Mouse (Mus musculus) forebrain, embryonic 10.5 days (tissue): ENCODE results near the gene Dctn2. TPM values are rescaled to one million over a fixed set of nuclear protein-coding genes. Genes with fewer than 3 reads are reported as not detected.

Experiments used
- DNase-seq: peaks from one replicate; pipeline ENCODE4 v3.0.0-alpha.2; 2017; ENCODE audit warnings: low spot score; ENCODE audit errors: extremely low spot score
- H3K27ac ChIP-seq: fragments of 300-500 bp; sonication (generic); 2 replicates; pipeline ENCODE4 v1.5.1; 2016; ENCODE audit warnings: mild to moderate bottlenecking
- H3K27me3 ChIP-seq: fragments of 300-500 bp; sonication (generic); 2 replicates; pipeline ENCODE4 v1.6.1; 2016; ENCODE audit warnings: mild to moderate bottlenecking; ENCODE audit not compliant: poor library complexity, severe bottlenecking
- H3K36me3 ChIP-seq: fragments of 300-500 bp; sonication (generic); replicated peaks from 2 replicates; pipeline ENCODE4 v1.6.1; 2016; ENCODE audit warnings: mild to moderate bottlenecking, moderate library complexity
- H3K4me1 ChIP-seq: fragments of 300-500 bp; sonication (generic); 2 replicates; pipeline ENCODE4 v1.6.1; 2016
- H3K4me3 ChIP-seq: fragments of 300-500 bp; sonication (generic); 2 replicates; pipeline ENCODE4 v1.5.1; 2016; ENCODE audit warnings: mild to moderate bottlenecking, moderate library complexity
- H3K9me3 ChIP-seq: fragments of 300-500 bp; sonication (generic); 2 replicates; pipeline ENCODE4 v1.6.1; 2016; ENCODE audit warnings: mild to moderate bottlenecking, moderate library complexity
- WGBS: fragments of 180-500 bp; shearing (Covaris S2); methylation state at CpG from one replicate; pipeline ENCODE4 v1.1.7; 2016; 5-methylcytosine and 5-hydroxymethylcytosine counted together
- polyA plus RNA-seq: library from polyadenylated mRNA; unstranded; fragments of >200 nt; fragmentation: Nextera tagmentation; extraction: Ambion mirVana; gene quantifications from 2 replicates; pipeline ENCODE4 v1.2.1, GENCODE M21; 2016

Dctn2 gene
- 192 and 206 TPM in 2 replicates for polyA plus RNA-seq

DNA sequence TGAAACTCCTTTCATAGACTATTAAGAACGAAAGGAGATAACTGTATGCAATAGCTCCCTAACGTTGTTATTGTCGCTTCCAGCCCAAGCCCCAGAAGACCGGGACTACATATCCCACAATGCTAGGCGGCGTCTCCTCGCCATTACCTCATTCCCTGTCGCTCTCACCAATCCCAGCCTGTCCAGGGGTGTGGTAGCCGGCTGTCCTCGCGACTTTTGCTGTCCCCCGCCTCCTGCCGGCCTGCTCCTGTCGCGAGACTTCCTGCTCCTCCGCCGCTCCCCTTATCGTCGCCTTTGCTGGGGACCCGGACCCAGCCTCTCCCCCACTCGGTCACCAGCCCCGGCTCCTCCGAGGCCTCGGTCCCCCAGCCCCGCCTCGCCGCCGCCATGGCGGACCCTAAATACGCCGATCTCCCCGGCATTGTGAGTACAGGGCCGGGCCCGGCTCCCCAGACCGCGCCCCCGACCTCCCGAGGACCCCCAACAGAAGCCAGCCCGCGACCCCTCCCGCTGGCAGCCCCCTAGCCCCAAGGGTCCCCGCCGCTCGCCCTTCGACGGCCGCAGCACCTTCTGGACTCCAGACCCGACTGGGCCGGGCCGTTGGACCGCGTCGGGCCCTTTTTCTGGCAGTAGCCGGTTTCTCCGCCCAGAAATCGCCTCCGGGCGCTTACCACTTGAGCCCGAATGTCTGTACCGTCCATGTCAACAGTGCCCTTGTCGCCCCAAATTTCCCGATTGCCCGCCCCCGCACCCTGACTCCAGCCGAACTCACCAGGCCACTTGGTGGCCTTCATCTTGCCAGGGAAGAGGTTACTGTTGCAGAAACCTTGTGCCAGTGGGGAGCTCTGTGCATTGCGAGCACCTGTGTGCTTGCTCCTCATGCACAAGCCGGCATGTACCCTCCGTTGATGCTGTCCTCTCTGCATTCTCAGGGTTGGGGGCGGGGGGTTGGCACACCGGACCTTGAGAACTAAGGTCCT lies at the start of gene Dctn2:
Gene Dctn2 (plus strand): TSS at position 257 of the 980 bp plus-strand sequence.
- Histone ChIP-seq H3K9me3 (no peaks in the 10 kb centered on the region), H3K4me1 (peaks cover 43% of the 10 kb centered on the region), H3K4me3 (peak within 1 kb of the TSS; percentile 99), H3K27ac (peak within 1 kb of the TSS; percentile 98), H3K27me3 (peaks cover 38% of the 10 kb centered on the region), H3K36me3 (peaks cover 34% of the 10 kb centered on the region)
- WGBS: under 1% methylated on average over 70 of the region's 70 CpGs
- peak; percentile 96 for DNase-seq

DNA sequence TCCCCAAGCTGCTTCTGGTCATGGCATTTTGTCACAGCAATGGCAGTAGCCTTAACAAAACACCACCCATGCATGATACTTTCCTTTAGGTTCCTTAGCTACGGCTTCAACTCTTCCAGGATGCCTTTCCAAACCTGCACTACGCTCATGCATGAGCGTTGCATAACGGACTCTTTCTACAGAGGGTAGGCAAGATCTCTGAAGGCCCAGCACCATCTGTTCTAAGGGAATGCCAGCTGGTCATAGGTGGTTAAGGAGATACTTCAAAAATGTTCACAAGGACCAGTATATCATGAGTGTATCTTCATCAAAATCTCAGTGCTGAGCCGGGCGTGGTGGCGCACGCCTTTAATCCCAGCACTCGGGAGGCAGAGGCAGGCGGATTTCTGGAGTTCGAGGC lies 49.7 kb upstream of the Dctn2 start:
- H3K4me1 ChIP-seq: 0 out of 2 replicates have a peak, but pooled peaks cover 5% of the 10 kb centered on the region
- H3K27me3 ChIP-seq: no peaks in the 10 kb centered on the region
- H3K27ac ChIP-seq: no peak overlapping the region
- WGBS: 96% methylated on average over 11 of the region's 11 CpGs
- no peaks in the 10 kb centered on the region for H3K9me3 ChIP-seq
- H3K4me3 ChIP-seq: no peak overlapping the region
- H3K36me3 ChIP-seq: no peaks in the 10 kb centered on the region
- no peak for DNase-seq

DNA sequence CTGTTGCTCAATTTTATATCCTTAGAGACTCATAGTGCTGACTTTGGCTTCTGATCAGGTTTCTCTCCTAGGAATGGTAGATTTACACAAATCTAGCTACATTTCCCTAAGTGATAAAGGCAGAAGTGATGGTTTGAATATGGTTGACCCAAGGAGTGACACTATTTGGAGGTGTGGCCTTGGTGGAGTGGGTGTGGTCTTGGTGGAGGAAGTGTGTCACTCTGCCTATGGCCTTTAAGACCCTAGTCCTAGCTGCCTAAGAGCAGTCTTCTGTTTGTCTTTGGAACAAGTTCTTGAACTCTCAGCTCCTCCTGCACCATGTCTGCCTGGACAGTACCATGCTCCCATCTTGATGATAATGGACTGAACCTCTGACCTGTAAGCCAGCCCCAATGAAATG lies 49.0 kb upstream of the Dctn2 start:
- Histone ChIP-seq H3K36me3 (no peaks in the 10 kb centered on the region), H3K27ac (no peak overlapping the region), H3K4me3 (no peak overlapping the region), H3K27me3 (no peaks in the 10 kb centered on the region), H3K9me3 (no peaks in the 10 kb centered on the region), H3K4me1 (no peaks in the 10 kb centered on the region)
- no peak for DNase-seq

DNA sequence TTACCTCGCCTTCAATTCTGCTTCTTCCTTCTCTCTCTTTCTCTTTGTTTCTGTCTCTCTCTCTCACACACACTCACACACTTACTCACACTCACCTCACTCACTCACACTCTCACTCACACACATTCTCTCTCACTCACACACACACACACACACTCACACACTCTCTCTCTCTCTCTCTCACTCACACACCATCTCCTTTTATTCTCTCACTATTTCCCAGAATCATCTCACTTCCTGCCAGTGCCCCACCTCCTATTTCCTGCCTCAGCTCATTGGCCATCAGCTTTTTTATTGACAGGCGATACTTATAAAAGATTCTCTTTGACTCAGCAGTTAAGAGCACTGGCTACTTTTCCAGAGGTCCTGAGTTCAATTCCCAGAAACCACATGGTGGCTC lies 47.8 kb upstream of the Dctn2 start:
- Histone ChIP-seq H3K9me3 (no peaks in the 10 kb centered on the region), H3K36me3 (no peaks in the 10 kb centered on the region), H3K4me3 (no peak overlapping the region), H3K27me3 (no peaks in the 10 kb centered on the region), H3K27ac (no peak overlapping the region), H3K4me1 (peaks cover 6% of the 10 kb centered on the region; the same call in 1 of the 2 replicates)
- no peak for DNase-seq
- WGBS: 88% methylated on average over 2 of the region's 2 CpGs

DNA sequence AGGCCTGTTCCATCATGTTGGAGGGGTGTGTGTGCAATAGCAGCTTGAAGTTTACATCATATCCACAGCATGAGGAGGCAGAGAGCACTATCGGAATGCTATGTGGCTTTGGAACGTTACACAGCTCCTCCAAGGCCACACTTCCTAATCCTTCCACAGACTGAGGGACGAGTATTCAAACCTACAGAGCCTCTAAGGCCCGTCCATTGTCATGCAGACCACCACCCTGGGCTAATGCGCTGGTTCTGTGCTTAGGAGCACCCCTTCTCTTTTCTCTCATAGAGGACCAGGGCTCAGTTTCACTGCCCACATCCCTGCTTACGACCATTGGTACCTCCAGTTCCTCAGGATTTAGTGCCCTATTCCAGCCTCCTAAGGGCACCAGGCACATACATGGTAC lies 41.0 kb upstream of the Dctn2 start:
- 30% methylated on average over 6 of the region's 6 CpGs for WGBS
- Histone ChIP-seq H3K9me3 (no peaks in the 10 kb centered on the region), H3K27ac (no peak overlapping the region), H3K36me3 (no peaks in the 10 kb centered on the region), H3K4me1 (peaks cover 11% of the 10 kb centered on the region; the same call in 1 of the 2 replicates), H3K27me3 (peaks cover 13% of the 10 kb centered on the region), H3K4me3 (no peak overlapping the region)
- DNase-seq: no peak

DNA sequence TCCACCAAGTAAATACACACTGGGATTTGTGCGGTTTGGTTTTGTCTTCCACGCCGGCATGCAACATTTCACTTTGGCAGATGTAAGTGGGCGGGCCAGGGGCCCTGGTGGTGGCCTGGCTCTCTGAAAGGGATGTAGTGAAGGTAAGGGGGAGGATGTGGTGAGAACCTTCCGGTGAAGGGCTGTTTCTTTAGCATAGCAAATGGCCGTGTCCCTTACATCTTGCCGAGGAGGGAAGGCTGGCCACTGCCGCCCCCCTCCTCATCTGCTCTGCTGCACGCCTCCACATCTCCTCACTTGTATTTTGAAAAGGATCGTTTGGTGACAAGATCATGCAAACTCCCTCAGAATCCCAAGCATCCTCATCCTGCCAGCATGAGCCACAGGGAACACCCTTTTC lies 40.4 kb upstream of the Dctn2 start:
- Histone ChIP-seq H3K4me1 (peaks cover 11% of the 10 kb centered on the region; the same call in 1 of the 2 replicates), H3K4me3 (no peak overlapping the region), H3K27ac (no peak overlapping the region), H3K27me3 (peaks cover 13% of the 10 kb centered on the region), H3K9me3 (no peaks in the 10 kb centered on the region), H3K36me3 (no peaks in the 10 kb centered on the region)
- no peak for DNase-seq
- WGBS: 35% methylated on average over 10 of the region's 10 CpGs

DNA sequence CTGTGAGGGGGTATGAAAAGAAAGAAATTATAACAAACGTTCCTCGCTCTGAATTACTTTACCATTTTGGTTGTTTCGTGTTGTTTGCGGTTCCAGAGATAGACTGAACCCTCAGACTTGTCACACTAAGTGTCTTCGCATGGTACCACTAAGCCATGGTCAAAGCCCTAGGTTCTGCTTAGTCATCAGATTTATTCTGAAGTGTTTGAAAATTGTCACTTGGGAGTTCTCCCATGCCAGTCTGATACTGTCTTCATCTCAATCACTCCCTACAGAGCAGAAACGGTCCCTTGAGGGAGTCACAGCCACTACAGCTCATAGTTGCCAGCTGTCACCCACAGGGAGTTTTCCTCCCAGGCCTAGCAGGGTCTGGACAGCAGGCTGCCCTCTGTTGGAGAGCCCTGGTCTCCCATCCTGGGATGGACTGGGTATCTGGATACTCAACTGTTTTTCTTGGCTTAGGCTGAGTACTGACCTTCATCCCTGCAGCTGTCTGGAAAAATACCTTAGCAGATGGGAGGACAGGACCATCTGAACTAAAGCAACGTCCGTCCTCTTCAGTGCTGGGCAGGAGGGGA lies 39.8 kb upstream of the Dctn2 start:
- Histone ChIP-seq H3K36me3 (no peaks in the 10 kb centered on the region), H3K9me3 (no peaks in the 10 kb centered on the region), H3K27ac (no peak overlapping the region), H3K4me3 (no peak overlapping the region), H3K27me3 (peaks cover 13% of the 10 kb centered on the region), H3K4me1 (peaks cover 11% of the 10 kb centered on the region; the same call in 1 of the 2 replicates)
- WGBS: 74% methylated on average over 8 of the region's 8 CpGs
- DNase-seq: no peak

DNA sequence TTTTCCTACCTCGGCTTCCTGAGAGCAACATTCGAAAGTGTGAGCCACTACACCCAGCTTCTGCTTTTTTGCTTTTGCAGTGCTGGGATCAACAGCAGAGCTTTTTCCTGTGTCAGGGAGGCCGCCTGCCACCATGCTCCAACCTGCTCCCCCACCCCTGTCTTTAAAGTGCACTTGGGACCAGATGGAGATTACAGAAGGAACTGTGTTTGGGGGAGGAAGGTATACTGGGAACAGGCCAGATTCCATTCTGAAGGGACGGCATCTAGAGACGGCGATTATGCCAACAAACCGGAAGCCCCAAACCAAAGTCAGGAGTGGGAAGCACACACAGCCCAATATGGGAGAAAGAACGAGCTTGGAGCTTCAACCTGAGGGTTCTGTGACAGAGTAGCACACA lies 39.0 kb upstream of the Dctn2 start:
- Histone ChIP-seq H3K9me3 (no peaks in the 10 kb centered on the region), H3K36me3 (no peaks in the 10 kb centered on the region), H3K4me1 (peaks cover 11% of the 10 kb centered on the region; the same call in 1 of the 2 replicates), H3K27ac (no peak overlapping the region), H3K27me3 (peaks cover 13% of the 10 kb centered on the region), H3K4me3 (no peak overlapping the region)
- WGBS: 89% methylated on average over 8 of the region's 8 CpGs
- no peak for DNase-seq

DNA sequence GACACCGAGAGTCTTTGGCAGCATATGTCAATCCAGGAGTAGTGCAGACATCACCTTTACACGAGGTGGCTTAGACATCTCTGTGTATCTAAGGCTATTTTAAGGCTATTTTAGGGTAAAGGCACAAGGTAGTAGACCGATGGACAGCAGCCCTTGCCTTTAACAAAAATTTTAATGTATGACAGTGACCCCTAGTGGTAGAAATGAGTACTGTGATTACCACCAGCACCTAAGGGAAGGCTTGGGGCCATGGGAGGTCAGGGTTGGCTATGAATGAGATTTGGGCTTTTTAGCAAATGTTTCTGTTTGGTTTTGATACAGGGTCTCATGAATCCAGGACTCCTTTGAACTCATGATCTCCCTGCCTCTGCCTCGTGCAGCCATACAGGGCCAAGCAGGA lies 37.3 kb upstream of the Dctn2 start:
- Histone ChIP-seq H3K9me3 (no peaks in the 10 kb centered on the region), H3K4me3 (no peak overlapping the region), H3K4me1 (peaks cover 5% of the 10 kb centered on the region; the same call in 1 of the 2 replicates), H3K27me3 (peaks cover 13% of the 10 kb centered on the region), H3K27ac (no peak overlapping the region), H3K36me3 (0 out of 2 replicates have a peak, but pooled peaks cover 3% of the 10 kb centered on the region)
- 25% methylated on average over 4 of the region's 4 CpGs for WGBS
- DNase-seq: peak; percentile 37

DNA sequence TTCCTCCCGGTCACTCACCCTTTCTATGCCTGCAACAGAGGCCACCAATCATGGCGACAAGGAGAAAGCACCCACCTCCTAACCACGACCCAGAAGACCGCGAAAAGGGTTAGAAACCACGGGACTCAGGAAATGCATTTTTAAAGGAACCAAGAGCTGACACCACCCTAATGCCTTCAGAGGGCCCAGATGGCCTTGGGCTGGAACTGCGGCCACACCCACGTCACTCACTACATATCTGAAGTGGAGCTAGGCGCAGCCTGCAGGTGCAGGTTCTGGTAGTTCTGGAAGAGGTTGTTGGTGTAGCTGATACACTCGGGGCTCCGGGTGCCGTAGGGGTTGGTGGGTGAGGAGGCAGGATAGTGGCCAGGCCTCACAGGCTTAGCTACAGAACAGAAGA lies 35.5 kb upstream of the Dctn2 start:
- no peak for DNase-seq
- Histone ChIP-seq H3K36me3 (0 out of 2 replicates have a peak, but pooled peaks cover 5% of the 10 kb centered on the region), H3K4me1 (0 out of 2 replicates have a peak, but pooled peaks cover 4% of the 10 kb centered on the region), H3K4me3 (no peak overlapping the region), H3K27me3 (peaks cover 13% of the 10 kb centered on the region), H3K9me3 (no peaks in the 10 kb centered on the region), H3K27ac (no peak overlapping the region)
- 89% methylated on average over 12 of the region's 12 CpGs for WGBS

DNA sequence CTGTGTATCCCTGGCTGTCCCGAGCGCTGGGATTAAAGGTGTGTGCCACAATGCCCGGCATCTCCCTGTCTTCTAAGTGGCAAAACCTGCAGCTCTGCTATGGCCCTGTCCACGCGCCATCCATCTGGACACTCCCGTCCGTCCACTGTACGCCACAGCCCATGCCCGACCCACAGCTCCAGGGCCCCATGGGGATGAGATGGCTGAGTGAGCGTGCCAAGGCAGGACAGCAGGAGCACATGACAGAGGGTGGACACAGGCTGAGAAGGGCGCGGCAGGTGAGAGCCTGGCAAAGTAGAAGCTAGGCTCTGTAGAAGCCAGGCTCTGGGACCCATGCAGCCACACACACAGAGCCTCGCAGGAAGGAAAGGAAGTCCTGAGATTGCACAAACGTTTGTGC lies 34.4 kb upstream of the Dctn2 start:
- H3K27ac ChIP-seq: no peak overlapping the region
- H3K9me3 ChIP-seq: no peaks in the 10 kb centered on the region
- H3K4me3 ChIP-seq: no peak overlapping the region
- H3K4me1 ChIP-seq: peaks cover 6% of the 10 kb centered on the region
- no peak for DNase-seq
- peaks cover 5% of the 10 kb centered on the region; the same call in 1 of the 2 replicates for H3K36me3 ChIP-seq
- H3K27me3 ChIP-seq: peaks cover 13% of the 10 kb centered on the region
- WGBS: 87% methylated on average over 14 of the region's 14 CpGs

DNA sequence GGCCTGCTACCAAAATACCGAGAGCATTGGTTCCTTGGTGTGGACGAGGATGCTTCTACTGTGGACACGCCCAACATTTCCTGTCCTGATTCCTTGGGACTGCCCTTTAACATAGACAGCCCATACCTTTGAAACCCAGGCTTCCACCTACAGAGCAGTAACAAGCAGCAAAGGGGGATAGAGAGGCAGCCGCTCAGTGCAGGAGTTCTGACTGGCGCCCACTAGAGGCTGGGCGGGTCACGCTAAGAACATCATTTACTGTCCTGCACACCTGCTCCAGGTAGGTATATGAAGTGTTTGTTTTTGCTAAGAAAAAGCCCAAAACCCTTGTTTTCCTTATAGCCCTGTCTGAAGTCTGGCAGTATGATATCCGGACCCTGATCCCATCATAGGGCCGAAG lies 33.0 kb upstream of the Dctn2 start:
- peaks cover 5% of the 10 kb centered on the region; the same call in 1 of the 2 replicates for H3K36me3 ChIP-seq
- 80% methylated on average over 9 of the region's 9 CpGs for WGBS
- no peak overlapping the region for H3K27ac ChIP-seq
- H3K9me3 ChIP-seq: no peaks in the 10 kb centered on the region
- peaks cover 5% of the 10 kb centered on the region for H3K27me3 ChIP-seq
- H3K4me3 ChIP-seq: no peak overlapping the region
- no peak for DNase-seq
- H3K4me1 ChIP-seq: peaks cover 11% of the 10 kb centered on the region

DNA sequence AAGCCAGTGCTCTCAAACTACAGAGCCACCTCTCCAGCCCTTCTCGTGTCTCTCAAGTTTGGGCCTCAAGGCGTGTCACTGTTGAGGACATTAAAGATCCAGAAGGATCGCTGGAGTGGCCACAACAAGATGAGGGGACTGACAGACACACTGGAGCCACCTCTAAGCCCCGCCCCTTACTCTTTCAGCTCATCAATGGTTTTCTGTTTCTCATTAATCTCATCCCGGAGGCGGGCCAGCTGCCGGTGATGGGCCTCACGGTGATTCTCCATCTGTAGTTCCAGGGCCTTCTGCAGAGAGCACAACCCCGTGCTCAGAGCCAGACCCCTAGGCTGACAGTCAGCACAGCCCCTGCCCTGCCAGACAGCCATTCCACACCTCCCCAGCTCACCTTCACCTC lies 29.6 kb upstream of the Dctn2 start:
- WGBS: 51% methylated on average over 9 of the region's 9 CpGs
- H3K27ac ChIP-seq: no peak overlapping the region
- peaks cover 6% of the 10 kb centered on the region; the same call in 1 of the 2 replicates for H3K27me3 ChIP-seq
- H3K4me3 ChIP-seq: no peak overlapping the region
- no peaks in the 10 kb centered on the region for H3K9me3 ChIP-seq
- DNase-seq: no peak
- peaks cover 20% of the 10 kb centered on the region for H3K36me3 ChIP-seq
- peaks cover 11% of the 10 kb centered on the region for H3K4me1 ChIP-seq
